Mouse (Mus musculus) G1E-ER4 (cell line): Measurements from ENCODE around the gene Gm26897. TPM values are rescaled to one million over a fixed set of nuclear protein-coding genes. Genes with fewer than 3 reads are reported as not detected.

Experiments used
- GATA1 ChIP-seq: IDR thresholded peaks from one replicate; pipeline ENCODE4 v1.8.0; 2012; ENCODE audit warnings: low read length, inconsistent platforms
- polyA plus RNA-seq: library from polyadenylated mRNA; stranded (reverse); fragments of >175 nt; gene quantifications from 2 replicates; pipeline ENCODE4 v1.2.3, GENCODE M21; 2012

Gene Gm26897
- not detected in 2 replicates for polyA plus RNA-seq

- no peak for TF ChIP-seq GATA1
These were observed at the start of gene Gm26897 for GRCm38 (mm10) chr5:111733851-111734250. Gm26897 (plus strand) TSS chr5:111733924.

- TF ChIP-seq GATA1: no peak
These were observed 46.4 kb upstream of the Gm26897 start for GRCm38 (mm10) chr5:111687370-111687769.

- no peak for TF ChIP-seq GATA1
These were observed 45.1 kb upstream of the Gm26897 start for GRCm38 (mm10) chr5:111688584-111688983.

DNA sequence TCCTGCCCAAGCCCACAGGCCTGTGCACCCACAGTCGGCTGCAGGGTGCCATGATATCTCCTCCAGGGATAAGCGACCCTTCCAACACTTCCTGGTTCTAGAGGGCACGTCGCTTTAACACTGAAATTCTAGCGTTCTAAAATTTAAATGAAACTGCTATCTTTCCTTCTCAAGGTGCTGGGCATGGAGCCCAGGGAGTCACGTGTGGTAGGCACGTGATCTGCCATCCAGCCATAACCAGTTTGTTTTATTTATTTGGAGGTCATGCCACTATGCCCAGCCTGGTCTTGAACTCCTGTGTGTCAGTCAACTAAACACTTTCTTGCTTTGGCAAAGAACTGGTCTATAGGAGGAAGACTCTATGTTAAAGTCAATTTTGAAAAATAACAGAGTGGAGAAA, 35.7 kb upstream of the Gm26897 start:
- TF ChIP-seq GATA1: no peak

- TF ChIP-seq GATA1: no peak
These were observed 33.9 kb upstream of the Gm26897 start for GRCm38 (mm10) chr5:111699711-111700303.

DNA sequence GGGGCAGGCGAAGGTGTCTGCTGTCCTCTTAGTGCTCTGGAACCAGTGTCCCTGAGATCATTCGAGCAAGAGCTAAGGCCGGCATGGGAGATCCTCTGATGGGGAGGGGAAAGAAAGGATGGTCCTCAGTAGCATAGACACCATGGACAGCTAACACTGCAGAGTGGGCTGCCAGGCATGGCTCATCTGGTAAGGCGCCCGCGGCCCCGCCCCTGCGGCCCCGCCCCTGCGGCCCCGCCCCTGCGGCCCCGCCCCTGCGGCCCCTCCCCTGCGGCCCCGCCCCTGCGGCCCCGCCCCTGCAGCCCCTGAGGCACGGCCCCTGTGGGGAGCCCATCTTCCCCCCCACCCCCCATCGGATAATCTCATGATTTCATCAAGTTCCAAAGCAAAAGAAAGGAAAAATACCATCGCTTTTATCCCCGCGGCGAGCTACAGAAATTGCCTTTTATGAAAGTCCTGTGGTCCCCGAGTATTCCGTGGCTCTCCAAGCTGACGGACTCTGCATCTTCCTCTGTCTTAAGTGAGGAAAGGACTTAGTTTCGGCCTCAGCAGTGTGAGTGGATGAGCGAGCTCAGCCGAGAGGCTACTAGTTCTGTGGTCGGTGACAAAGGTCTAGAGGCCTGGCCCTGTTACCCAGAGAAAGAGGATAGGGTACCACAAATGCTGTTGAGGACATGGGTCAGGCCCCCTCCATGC, 31.9 kb upstream of the Gm26897 start:
- TF ChIP-seq GATA1: no peak

DNA sequence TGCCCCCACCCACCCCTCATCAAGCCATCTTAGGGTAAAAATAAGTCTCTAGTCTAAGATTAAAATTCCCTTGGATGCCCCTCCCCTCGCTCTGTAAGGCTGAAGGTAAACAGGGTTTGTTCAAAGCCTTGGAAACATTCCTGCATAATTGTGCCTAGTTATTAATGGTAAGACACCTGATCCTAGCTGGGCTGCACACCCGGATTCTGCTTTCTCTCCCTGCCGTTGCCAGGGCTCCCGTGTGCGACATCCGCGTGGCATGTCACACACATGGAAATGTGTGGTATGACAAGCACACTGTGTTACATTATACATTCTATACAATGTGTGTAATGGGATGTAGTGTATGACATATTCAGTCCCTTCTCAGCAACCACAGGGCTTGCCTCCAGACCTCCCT, 30.1 kb upstream of the Gm26897 start:
- TF ChIP-seq GATA1: no peak

- TF ChIP-seq GATA1: no peak
These were observed 29.4 kb upstream of the Gm26897 start for GRCm38 (mm10) chr5:111704326-111704725.

- no peak for TF ChIP-seq GATA1
These were observed 24.4 kb upstream of the Gm26897 start for GRCm38 (mm10) chr5:111709195-111709901.

GRCm38 (mm10) chr5:111719018-111719417, 14.7 kb upstream of the Gm26897 start:
- no peak for TF ChIP-seq GATA1

- no peak for TF ChIP-seq GATA1
These were observed 13.0 kb upstream of the Gm26897 start for GRCm38 (mm10) chr5:111720726-111721125.

- no peak for TF ChIP-seq GATA1
These were observed 9.0 kb upstream of the Gm26897 start for GRCm38 (mm10) chr5:111724713-111725112.

GRCm38 (mm10) chr5:111725195-111725920, 8.4 kb upstream of the Gm26897 start:
- no peak for TF ChIP-seq GATA1

DNA sequence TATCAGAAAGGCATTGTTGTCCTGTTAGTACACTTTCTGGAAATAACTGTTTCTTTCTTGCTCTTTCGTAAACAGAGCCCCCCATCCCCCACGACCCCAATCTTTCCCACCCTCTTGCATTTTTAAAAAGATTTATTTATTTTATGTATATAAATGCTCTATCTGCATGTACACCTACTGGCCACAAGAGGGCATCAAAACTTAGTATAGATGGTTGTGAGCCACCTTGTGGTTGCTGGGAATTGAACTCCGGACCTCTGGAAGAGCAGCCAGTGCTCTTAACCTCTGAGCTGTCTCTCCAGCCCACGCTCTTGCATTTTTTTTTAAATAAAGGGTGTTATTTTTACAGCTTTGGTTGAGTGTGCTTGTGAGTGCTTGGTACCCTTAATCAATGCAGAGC, 5.3 kb upstream of the Gm26897 start:
- TF ChIP-seq GATA1: no peak

DNA sequence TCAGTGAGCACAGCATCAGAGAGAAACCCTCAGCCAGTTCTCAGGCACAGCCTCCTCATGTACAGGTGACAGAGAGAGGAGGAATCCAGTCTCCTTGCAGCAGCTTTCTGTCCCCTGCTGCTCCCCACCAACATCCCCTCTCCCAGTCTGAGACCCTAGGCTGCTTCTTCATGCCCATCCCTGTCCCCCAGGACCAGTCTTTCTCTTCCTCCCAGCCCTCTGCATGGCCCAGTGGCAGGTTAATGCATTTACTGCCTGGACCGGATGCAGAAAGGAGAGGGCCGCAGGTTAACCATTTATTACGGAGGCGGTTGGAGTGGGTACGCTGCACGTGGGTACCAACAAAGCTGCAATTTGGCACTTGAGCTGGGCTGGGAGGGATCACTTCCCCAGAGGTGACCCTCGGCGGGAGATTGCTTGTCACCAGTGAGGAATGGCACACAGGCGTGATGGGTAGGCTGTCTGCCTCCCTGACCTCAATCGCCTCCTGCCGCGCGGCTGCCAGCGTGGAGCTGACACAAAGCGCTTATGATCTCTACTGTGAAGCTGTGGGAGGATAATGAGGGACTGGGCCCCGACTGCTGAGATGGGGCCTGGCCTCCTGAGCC, 3.1 kb upstream of the Gm26897 start:
- no peak for TF ChIP-seq GATA1

DNA sequence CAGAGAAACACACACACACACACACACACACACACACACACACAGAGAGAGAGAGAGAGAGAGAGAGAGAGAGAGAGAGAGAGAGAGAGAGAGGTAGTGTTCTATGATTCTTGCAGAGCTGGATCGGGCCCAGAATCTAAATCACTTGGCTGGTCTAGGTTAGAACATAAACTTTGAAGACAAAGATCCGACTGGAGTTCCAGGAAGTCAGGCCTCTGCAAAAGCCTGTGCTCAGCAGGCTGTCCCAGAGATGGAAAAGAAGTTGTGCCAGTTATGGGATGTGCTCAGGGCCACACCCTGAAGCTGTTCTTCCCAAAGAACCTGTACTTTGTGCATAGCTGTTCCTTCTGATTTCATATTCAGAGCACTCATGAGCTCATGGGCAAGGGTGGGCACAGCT, 1.5 kb upstream of the Gm26897 start:
- no peak for TF ChIP-seq GATA1

DNA sequence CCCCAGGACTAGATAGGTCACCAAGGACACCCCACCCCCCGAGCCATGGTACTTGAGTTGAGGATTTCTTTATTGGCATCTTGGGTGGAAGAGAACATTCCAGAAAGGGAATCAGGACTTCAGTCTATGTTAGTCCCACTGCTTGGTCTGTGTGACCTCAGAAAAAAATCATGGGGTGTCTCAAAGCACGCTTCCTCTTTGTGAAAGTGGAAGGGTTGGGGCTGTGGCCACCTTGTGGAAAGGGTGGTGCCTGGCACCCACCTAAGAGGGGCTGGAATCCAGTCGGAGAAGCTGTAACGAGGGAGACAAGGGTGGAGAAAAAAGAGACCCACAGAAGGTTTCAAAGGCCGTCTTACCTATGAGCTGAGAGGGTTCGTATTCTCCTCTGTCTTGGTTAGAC, 5.8 kb downstream of the Gm26897 start:
- TF ChIP-seq GATA1: no peak
